Mouse (Mus musculus) adrenal gland (tissue): ENCODE results near the gene Olfr43.

Experiments
- intact Hi-C: fragments of 180-260 bp; cut with DNase I; formaldehyde crosslinking; loops from one replicate; pipeline ENCODE4 v1.15.1; 2025
- long read RNA-seq, 2 experiments: library from polyadenylated mRNA; unstranded; transcript quantifications; one replicate each; pipeline ENCODE4 v2.0.0; 2020; ENCODE audit warnings: borderline replicate concordance in 1 of 2; ENCODE audit not compliant: insufficient replicate concordance in 1 of 2

Olfr43 gene
- long read RNA-seq, experiment 1 = 0 reads
- long read RNA-seq, experiment 2 = 0 reads

DNA sequence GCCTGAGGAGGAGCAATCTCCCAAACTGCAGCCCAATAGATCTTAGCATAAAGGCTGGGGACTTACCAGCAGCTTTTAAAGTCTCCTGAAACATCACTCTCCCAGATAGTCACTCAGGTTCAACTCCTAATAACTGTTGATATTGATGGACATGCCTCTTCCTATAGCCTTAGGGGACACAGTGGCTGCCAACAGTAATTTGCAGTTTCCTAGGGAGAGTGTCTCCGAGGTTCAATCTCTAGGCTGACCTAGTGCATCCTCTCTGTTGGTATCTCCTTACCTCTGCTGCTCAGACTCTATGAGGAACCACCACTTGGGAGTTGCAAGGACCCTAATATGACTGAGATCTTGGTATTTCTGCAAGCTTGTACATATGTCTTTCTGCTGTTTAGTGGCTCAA lies at the start of gene Olfr43:
Olfr43 (minus strand) TSS at position 101 of the 400 bp plus-strand sequence.
- intact Hi-C loops = no loop called here

DNA sequence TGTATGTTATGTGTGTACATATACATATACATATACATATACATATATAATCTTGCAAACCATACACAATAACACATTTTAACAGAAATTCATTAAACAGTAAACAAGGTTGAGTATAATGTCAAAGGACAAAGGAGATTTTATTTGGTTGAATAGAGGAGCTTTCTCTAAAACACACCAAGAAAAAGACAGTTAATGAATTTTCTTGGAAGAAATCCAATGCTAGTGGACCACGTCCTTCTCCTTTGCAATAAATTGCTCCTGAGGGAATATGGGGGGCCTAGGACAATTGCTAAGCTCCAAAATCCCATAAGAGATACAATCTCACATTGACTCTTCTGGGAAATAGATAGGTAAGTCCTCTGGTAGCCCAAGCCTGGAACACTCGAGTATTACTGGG lies 48.3 kb upstream of the Olfr43 start, which contains the start of gene Olfr406:
Olfr406 (plus strand) TSS at position 301 of the 400 bp plus-strand sequence.
- intact Hi-C loops = no loop called here

- intact Hi-C loops = no loop called here
Observed at GRCm38 (mm10) chr11:74241201-74241600, 30.0 kb upstream of the Olfr43 start.

- intact Hi-C loops = no loop called here
Observed at GRCm38 (mm10) chr11:74185949-74186348, 25.2 kb downstream of the Olfr43 start, which contains the start of gene Olfr403. Olfr403 (plus strand) TSS chr11:74186249.

- intact Hi-C loops = no loop called here
Observed at GRCm38 (mm10) chr11:74183745-74184144, 27.4 kb downstream of the Olfr43 start.

DNA sequence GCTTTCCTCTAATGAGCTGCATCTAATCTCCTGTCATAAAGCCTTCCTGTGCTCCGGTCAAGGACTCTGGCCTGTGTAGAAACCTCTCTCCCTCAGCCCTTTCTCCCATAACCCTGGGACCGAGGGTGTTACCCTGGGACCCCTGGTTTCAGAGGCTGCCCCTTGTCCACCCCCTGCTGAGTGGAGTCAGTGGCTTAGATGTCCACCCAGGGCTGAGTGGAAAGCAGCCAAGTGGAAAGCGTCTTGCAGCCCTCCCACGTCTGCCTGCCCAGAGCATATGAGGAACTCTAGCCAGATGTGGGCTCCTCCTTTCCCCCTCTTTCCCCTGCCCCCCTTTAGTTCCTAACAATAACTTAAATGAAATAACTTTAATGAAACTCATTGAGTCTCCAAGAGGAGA lies 28.0 kb downstream of the Olfr43 start:
- intact Hi-C loops = no loop called here

GRCm38 (mm10) chr11:74168771-74169170 lies 42.4 kb downstream of the Olfr43 start:
- intact Hi-C loops = no loop called here
